Mouse (Mus musculus) forebrain, embryonic 11.5 days (tissue): Measurements from ENCODE around the gene Icosl. TPM values are rescaled to one million over a fixed set of nuclear protein-coding genes. Genes with fewer than 3 reads are reported as not detected.
"Not testable (repeated sequence)": the region's sequence is repeated elsewhere in the genome, so short reads cannot be mapped to it uniquely, and the experiment has no call there.

Experiments used
- ATAC-seq: fragments of 200-750 bp; cut with Nextera tagmentation; replicated peaks from 2 replicates; pipeline ENCODE4 v1.8.0; 2017; ENCODE audit warnings: moderate TSS enrichment; ENCODE audit not compliant: low FRiP score
- DNase-seq: peaks from one replicate; pipeline ENCODE4 v3.0.0-alpha.2; 2017; ENCODE audit warnings: low spot score
- H3K27ac ChIP-seq: fragments of 300-500 bp; sonication (generic); 2 replicates; pipeline ENCODE4 v1.5.1; 2014; ENCODE audit warnings: low read depth, low read length
- H3K27me3 ChIP-seq: fragments of 300-500 bp; sonication (generic); 2 replicates; pipeline ENCODE4 v1.6.1; 2014; ENCODE audit warnings: mild to moderate bottlenecking, low read length, mixed read lengths; ENCODE audit not compliant: control insufficient read depth, insufficient read depth
- H3K36me3 ChIP-seq: fragments of 300-500 bp; sonication (generic); 2 replicates; pipeline ENCODE4 v1.6.1; 2014; ENCODE audit warnings: mild to moderate bottlenecking, low read length, moderate library complexity, mixed read lengths; ENCODE audit not compliant: control insufficient read depth, insufficient read depth
- H3K4me1 ChIP-seq: fragments of 300-500 bp; sonication (generic); replicated peaks from 2 replicates; pipeline ENCODE4 v1.6.1; 2014; ENCODE audit warnings: low read length, mixed read lengths; ENCODE audit not compliant: control insufficient read depth, insufficient read depth
- H3K4me2 ChIP-seq: fragments of 300-500 bp; sonication (generic); 2 replicates; pipeline ENCODE4 v1.6.1; 2014; ENCODE audit warnings: low read depth, mild to moderate bottlenecking, low read length, moderate library complexity, mixed read lengths; ENCODE audit not compliant: severe bottlenecking
- H3K4me3 ChIP-seq: fragments of 300-500 bp; sonication (generic); 2 replicates; pipeline ENCODE4 v1.5.1; 2014; ENCODE audit warnings: low read depth, low read length
- H3K9ac ChIP-seq: fragments of 300-500 bp; sonication (generic); 2 replicates; pipeline ENCODE4 v1.6.1; 2014; ENCODE audit warnings: low read length
- H3K9me3 ChIP-seq: fragments of 300-500 bp; sonication (generic); 2 replicates; pipeline ENCODE4 v1.6.1; 2016; ENCODE audit warnings: low read length, mixed read lengths; ENCODE audit not compliant: control insufficient read depth
- WGBS: fragments of 180-500 bp; shearing (Covaris S2); extraction: QIAGEN DNeasy Blood & Tissue Kit; methylation state at CpG from one replicate; pipeline ENCODE4 v1.1.7; 2014; 5-methylcytosine and 5-hydroxymethylcytosine counted together
- polyA plus RNA-seq: library from polyadenylated mRNA; unstranded; fragments of >200 nt; fragmentation: Nextera tagmentation; extraction: Ambion mirVana; gene quantifications from 2 replicates; pipeline ENCODE4 v1.2.1, GENCODE M21; 2014

Icosl gene
- polyA plus RNA-seq, 1 experiment from 2014 or later: 2.5 TPM

DNA sequence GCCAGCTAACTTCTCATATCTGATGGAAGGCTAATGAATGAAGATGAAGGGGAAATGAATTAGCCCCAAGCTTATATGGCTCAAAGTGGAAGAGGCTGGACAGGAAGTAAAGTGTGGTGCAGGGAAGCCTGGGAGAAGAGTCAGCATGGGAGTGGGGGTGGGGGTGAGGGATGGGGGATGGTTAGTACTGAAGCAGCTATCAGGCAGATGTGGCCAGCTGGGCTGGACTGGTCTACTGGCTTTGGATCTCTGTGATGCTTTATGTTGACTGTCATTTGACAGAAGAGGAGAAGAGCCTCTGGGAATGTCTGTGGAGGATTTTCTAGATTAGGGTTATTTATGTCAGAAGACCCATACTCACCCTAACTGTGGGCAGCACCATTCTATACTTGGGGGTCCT, 26.1 kb downstream of the Icosl start:
- DNase-seq: no peak
- no peaks in the 10 kb centered on the region for H3K36me3 ChIP-seq
- no peak overlapping the region for H3K4me3 ChIP-seq
- H3K4me2 ChIP-seq: no peak overlapping the region
- no peak overlapping the region for H3K27ac ChIP-seq
- H3K4me1 ChIP-seq: no peaks in the 10 kb centered on the region
- ATAC-seq: no peak
- H3K27me3 ChIP-seq: no peaks in the 10 kb centered on the region
- no peaks in the 10 kb centered on the region for H3K9me3 ChIP-seq
- no peak overlapping the region for H3K9ac ChIP-seq

DNA sequence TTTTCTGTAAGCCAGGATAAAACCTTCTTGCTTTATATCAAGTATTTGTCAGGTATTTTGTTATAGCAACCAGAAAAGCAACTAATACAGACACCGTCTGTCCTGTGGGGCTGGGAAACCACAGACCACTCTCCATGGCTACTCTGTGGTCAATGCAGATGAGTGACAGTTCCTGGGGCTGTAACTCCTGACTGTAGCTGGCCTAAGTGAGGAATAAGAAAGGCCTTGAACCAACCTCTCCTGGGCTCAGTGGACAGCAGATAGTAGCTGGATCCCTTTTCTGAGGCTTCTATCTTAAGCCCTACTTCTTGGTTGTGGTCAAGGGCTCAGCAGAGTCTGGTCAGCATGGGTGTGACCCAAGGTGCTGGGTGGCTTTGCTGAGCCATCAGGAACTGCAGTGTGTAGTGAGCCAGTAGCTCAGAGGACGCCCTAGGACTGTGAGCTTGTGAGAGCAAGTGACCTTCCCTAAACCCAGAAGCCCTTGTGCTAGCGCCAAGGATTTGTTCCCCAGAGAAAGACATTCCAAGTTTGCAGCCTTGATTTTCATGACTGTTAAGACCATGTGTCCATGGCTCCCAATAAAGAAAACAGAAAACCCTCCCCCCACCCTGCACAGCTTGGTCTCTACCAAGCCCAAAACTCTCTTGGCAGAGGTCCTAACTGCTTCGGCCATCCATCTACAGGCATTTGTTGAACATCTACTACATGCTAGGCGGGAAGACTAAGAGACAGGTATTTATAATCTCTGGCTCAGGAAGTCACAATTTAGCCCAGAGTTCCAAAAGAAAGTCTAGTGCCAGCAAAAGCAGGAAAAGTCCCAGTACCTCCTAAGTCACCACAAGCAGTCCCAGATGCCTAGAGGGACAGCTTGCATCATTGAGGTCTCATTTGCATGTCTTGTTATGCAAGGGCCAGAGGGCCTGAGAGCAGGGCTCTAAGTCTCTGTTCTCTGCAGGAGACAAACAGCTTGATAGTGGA, 27.1 kb downstream of the Icosl start:
- Histone ChIP-seq H3K27me3 (no peaks in the 10 kb centered on the region), H3K4me2 (no peak overlapping the region), H3K27ac (no peak overlapping the region), H3K36me3 (no peaks in the 10 kb centered on the region), H3K4me1 (0 out of 2 replicates have a peak, but pooled peaks cover under 1% of the 10 kb centered on the region), H3K4me3 (no peak overlapping the region), H3K9ac (no peak overlapping the region), H3K9me3 (no peaks in the 10 kb centered on the region)
- WGBS: 84% methylated on average over 5 of the region's 5 CpGs
- ATAC-seq (no peak), DNase-seq (no peak)

DNA sequence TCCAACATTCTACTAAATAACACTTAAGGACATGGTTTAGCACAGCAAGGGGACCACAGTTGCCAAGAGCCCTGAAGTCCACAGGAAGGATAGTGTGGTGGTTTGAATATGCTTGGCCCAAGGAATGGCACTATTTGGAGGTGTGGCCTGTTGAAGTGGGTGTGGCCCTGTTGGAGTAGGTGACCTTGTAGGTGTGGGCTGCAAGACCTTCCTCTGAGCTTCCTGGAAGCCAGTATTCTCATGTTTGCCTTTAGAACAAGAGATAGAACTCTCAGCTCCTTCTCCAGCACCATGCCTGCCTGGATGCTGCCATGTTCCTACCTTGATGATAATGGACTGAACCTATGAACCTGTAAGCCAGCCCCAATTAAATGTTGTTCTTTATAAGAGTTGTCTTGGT, 30.8 kb downstream of the Icosl start:
- ATAC-seq, DNase-seq: not testable (repeated sequence)

DNA sequence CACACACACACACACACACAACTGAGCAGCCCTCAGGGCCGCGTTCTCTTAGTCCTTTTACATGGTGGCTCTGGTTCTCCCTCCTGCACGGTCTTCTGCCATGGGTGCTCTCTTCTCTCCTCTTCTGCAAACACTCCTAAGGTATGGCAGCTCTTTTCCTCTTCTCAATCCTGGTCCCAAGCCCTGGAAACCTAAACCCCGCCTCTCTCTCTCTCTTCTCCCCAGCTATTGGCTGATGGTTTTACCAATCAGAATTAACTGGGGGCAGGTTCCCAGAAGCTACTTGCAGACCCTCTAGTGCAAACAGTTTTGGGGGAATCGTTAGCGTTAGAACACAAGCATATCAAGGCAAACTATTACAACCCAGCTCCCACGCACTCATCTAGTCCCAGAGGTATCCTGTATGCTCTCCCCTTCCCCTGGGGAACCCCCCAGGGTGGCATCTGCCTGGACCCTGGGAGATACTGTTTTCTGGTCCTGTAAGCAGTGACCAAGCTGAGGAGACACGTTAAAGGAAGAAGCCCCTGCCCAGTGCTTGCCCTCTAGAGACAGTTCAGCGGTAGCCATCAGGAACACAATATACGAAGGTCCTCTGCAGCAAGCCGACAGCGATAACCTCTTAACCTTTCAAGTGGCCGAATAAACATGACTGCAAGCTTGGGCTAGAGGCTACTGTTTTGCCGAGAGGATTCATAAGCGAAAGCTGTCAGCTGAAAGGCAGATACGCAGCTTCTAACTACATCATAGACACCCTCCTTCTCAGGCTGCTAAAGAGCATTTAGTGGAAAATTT, 32.1 kb downstream of the Icosl start:
- 38% methylated on average over 16 of the region's 16 CpGs for WGBS
- H3K9ac ChIP-seq: peak overlapping the region; percentile 14; the same call in 1 of the 2 replicates
- ATAC-seq (peak; percentile 39; the same call in 1 of the 2 replicates), DNase-seq (no peak)
- H3K4me3 ChIP-seq: peak overlapping the region; percentile 15; the same call in 1 of the 2 replicates
- H3K27ac ChIP-seq: no peak overlapping the region
- H3K9me3 ChIP-seq: no peaks in the 10 kb centered on the region
- 0 out of 2 replicates have a peak, but pooled peaks cover 2% of the 10 kb centered on the region for H3K4me1 ChIP-seq
- H3K4me2 ChIP-seq: peak overlapping the region; percentile 44; the same call in 1 of the 2 replicates
- no peaks in the 10 kb centered on the region for H3K27me3 ChIP-seq
- no peaks in the 10 kb centered on the region for H3K36me3 ChIP-seq

More for the DNA sequence above, 30.8 kb downstream of the Icosl start:
- not testable (repeated sequence) for H3K27me3 ChIP-seq, H3K4me3 ChIP-seq, H3K9me3 ChIP-seq, H3K27ac ChIP-seq, H3K36me3 ChIP-seq, H3K4me1 ChIP-seq, H3K4me2 ChIP-seq, H3K9ac ChIP-seq

DNA sequence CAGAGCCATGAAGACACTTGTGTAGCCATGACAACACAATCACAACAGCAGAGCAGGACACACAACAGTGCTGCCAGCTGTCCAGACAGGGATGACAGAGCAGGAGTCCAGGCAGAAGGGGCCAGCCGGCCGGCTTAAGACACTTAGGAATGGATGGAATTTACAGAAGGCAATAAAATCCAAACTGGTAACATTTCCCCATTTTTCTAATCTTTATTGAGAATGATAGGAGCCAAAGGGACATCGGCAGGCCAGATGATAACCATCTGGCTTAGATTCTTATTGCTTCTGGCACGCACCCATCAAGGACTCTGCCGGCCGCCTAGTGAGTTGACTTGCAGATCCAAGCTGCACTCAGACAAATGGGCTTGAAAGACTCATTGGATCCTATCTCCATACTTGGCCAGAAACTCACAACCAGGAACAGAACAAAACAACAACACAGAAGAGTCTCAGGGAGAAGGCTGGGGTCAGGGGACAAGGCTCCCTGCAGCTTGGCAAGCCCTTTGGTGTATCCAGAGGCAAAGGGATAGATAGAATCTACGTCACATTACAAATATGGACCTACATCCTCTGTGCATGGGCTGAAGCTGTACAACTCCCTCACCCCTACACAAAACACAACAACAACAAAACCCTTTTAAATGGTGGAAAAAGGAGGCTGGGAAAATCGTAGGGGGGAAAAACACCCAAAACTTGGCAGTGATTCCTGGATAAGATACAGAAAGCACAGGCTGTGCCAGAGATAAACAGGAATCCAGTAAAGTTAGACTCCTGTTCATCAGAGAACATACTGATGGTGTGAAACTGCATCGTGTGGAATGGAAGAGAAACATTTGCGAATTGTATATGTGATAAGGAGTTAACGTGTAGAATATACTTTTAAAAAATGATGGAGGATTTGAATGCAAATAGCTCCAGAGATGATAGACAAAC, 35.7 kb downstream of the Icosl start:
- DNase-seq (no peak), ATAC-seq (no peak)
- Histone ChIP-seq H3K4me2 (no peak overlapping the region), H3K9ac (no peak overlapping the region), H3K4me1 (0 out of 2 replicates have a peak, but pooled peaks cover 2% of the 10 kb centered on the region), H3K36me3 (no peaks in the 10 kb centered on the region), H3K9me3 (no peaks in the 10 kb centered on the region), H3K27me3 (no peaks in the 10 kb centered on the region), H3K4me3 (no peak overlapping the region), H3K27ac (no peak overlapping the region)
- WGBS: 89% methylated on average over 11 of the region's 11 CpGs

DNA sequence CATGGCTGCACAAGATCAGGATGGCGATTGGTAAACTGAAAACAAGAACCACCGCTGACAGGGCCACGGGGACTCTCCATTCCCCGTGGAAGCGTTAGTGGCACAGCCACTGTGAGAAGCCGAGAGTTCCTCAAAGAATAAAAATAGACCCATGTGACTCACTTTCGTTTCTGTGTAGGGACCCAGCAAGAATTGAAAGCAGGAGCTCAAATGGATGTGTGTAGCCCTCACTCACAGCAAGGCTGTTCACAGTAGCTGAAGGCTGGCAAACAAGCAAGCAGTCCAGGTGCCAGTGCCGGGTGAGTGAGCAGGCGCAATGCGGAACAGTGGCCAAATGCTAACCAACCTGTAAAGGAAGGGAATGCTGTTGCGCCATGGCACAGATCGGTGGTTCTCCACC, 36.4 kb downstream of the Icosl start:
- Histone ChIP-seq H3K9ac (no peak overlapping the region), H3K27ac (no peak overlapping the region), H3K4me3 (no peak overlapping the region), H3K27me3 (no peaks in the 10 kb centered on the region), H3K4me1 (0 out of 2 replicates have a peak, but pooled peaks cover 2% of the 10 kb centered on the region), H3K4me2 (no peak overlapping the region), H3K9me3 (no peaks in the 10 kb centered on the region), H3K36me3 (no peaks in the 10 kb centered on the region)
- DNase-seq (no peak), ATAC-seq (no peak)
- WGBS: 90% methylated on average over 12 of the region's 12 CpGs

DNA sequence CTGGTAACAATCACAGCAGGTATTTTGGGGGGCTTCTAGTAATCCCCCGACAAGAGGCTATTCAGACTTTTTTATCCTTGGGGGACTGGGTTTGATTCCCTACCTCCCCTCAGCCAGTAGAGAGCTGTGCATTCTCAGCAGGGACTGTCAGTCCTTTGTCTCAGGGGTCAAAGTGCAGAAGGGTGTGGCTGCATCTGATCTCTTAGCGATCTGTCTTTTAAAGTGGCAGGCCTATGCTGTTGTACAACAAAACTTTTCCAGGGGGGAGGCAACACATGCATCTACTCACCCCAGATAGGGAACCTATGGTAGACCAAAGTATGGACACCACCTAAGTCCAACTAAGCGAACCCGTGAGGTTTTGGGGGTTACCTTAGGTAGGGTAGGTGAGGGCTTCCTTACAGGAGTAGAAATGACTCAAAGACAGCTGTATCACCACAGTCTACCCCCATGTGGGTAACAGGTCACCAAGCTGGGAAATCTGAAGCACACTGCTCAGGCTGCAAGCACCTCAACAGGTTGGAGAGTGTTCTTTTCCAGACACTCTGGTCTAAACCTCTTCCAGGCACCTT, 45.5 kb downstream of the Icosl start:
- no peak overlapping the region for H3K4me2 ChIP-seq
- H3K36me3 ChIP-seq: no peaks in the 10 kb centered on the region
- H3K9me3 ChIP-seq: no peaks in the 10 kb centered on the region
- DNase-seq: no peak
- H3K27me3 ChIP-seq: no peaks in the 10 kb centered on the region
- no peak for ATAC-seq
- no peak overlapping the region for H3K9ac ChIP-seq
- H3K4me3 ChIP-seq: no peak overlapping the region
- 57% methylated on average over 4 of the region's 4 CpGs for WGBS
- H3K27ac ChIP-seq: no peak overlapping the region
- no peaks in the 10 kb centered on the region for H3K4me1 ChIP-seq
